Mouse (Mus musculus) heart, postnatal 14 days (tissue): ENCODE data around the gene Mrpl51. TPM values are rescaled to one million over a fixed set of nuclear protein-coding genes. Genes with fewer than 3 reads are reported as not detected.
A peak's percentile ranks its signal among the peaks of the same experiment; 100 is the strongest.

Experiments
- DNase-seq, 2 experiments: peaks; one replicate each; pipeline ENCODE4 v3.0.0; 2021 to 2022
- intact Hi-C: fragments of 180-260 bp; cut with DNase I; formaldehyde crosslinking; loops from one replicate; pipeline ENCODE4 v1.15.1; 2025
- total RNA-seq, 2 experiments: library from RNA; stranded (reverse); gene quantifications; 2 replicates each; pipeline ENCODE4 v1.2.3; 2021

Gene Mrpl51
- total RNA-seq, 2 experiments from 2014 or later: 279 to 289 TPM

- intact Hi-C loops: no loop called here
- no peak for DNase-seq
Measured at GRCm38 (mm10) chr6:125175469-125175868, 16.1 kb upstream of the Mrpl51 start.

- no peak for DNase-seq
- intact Hi-C loops: no loop called here
Measured at GRCm38 (mm10) chr6:125179601-125180000, 12.0 kb upstream of the Mrpl51 start.

- intact Hi-C loops: no loop called here
- no peak for DNase-seq
Measured at GRCm38 (mm10) chr6:125182133-125182532, 9.5 kb upstream of the Mrpl51 start.

GRCm38 (mm10) chr6:125186203-125186602, 5.4 kb upstream of the Mrpl51 start:
- no peak for DNase-seq
- intact Hi-C loops: no loop called here

- intact Hi-C loops: loop anchor here (5.0 kb wide), 1 partner anchor 44 kb away; the partner anchor contains the start of gene Iffo1
- DNase-seq: no peak
Measured at GRCm38 (mm10) chr6:125190816-125191215, 785 bp upstream of the Mrpl51 start.

GRCm38 (mm10) chr6:125192016-125192714, 564 bp downstream of the Mrpl51 start:
- peak; percentile 89 to 93 for DNase-seq
- intact Hi-C loops: loop anchor here (5.0 kb wide), 1 partner anchor 45 kb away; the partner anchor contains the start of gene Iffo1

GRCm38 (mm10) chr6:125192841-125193240, 1.2 kb downstream of the Mrpl51 start:
- no peak for DNase-seq
- intact Hi-C loops: loop anchor here (5.0 kb wide), 1 partner anchor 46 kb away; the partner anchor contains the start of gene Iffo1

- no peak for DNase-seq
- intact Hi-C loops: loop anchor here (5.0 kb wide), 1 partner anchor 46 kb away; the partner anchor contains the start of gene Iffo1
Measured at GRCm38 (mm10) chr6:125193390-125193789, 1.8 kb downstream of the Mrpl51 start.

GRCm38 (mm10) chr6:125195541-125196075, 4.0 kb downstream of the Mrpl51 start:
- DNase-seq: no peak
- intact Hi-C loops: no loop called here

GRCm38 (mm10) chr6:125196301-125196700, 4.7 kb downstream of the Mrpl51 start:
- no peak for DNase-seq
- intact Hi-C loops: no loop called here

- DNase-seq: no peak
- intact Hi-C loops: no loop called here
Measured at GRCm38 (mm10) chr6:125197166-125197565, 5.6 kb downstream of the Mrpl51 start.

GRCm38 (mm10) chr6:125210436-125210835, 18.8 kb downstream of the Mrpl51 start:
- intact Hi-C loops: no loop called here
- DNase-seq: no peak

GRCm38 (mm10) chr6:125212621-125213020, 21.0 kb downstream of the Mrpl51 start:
- no peak for DNase-seq
- intact Hi-C loops: no loop called here

- DNase-seq: no peak
- intact Hi-C loops: no loop called here
Measured at GRCm38 (mm10) chr6:125213129-125213528, 21.5 kb downstream of the Mrpl51 start.

GRCm38 (mm10) chr6:125213715-125214114, 22.1 kb downstream of the Mrpl51 start:
- intact Hi-C loops: no loop called here
- no peak for DNase-seq

GRCm38 (mm10) chr6:125215148-125215954, 23.8 kb downstream of the Mrpl51 start, which contains the start of gene Vamp1:
Gene Vamp1, plus strand, starts transcription at chr6:125215551.
- intact Hi-C loops: loop anchor here (5.0 kb wide), 1 partner anchor 147 kb away; no protein-coding TSS in a partner anchor
- DNase-seq: peak; percentile 88 to 94

- DNase-seq: no peak
- intact Hi-C loops: loop anchor here (5.0 kb wide), 1 partner anchor 145 kb away; no protein-coding TSS in a partner anchor
Measured at GRCm38 (mm10) chr6:125216898-125217297, 25.3 kb downstream of the Mrpl51 start.

- no peak for DNase-seq
- intact Hi-C loops: loop anchor here (5.0 kb wide), 1 partner anchor 144 kb away; no protein-coding TSS in a partner anchor
Measured at GRCm38 (mm10) chr6:125217899-125218298, 26.3 kb downstream of the Mrpl51 start.

GRCm38 (mm10) chr6:125218963-125219362, 27.4 kb downstream of the Mrpl51 start:
- DNase-seq: peak; percentile 55 to 73
- intact Hi-C loops: loop anchor here (1.0 to 5.0 kb wide), 2 partner anchors 52 to 143 kb away; no protein-coding TSS in a partner anchor

GRCm38 (mm10) chr6:125221115-125221745, 29.6 kb downstream of the Mrpl51 start:
- DNase-seq: no peak
- intact Hi-C loops: no loop called here
